Mouse (Mus musculus) WW6 (cell line): Measurements from ENCODE around the gene Scaf1.
A peak's percentile ranks its signal among the peaks of the same experiment; 100 is the strongest.

Source experiments
- DNase-seq: peaks from one replicate; pipeline ENCODE4 v3.0.0-alpha.2; 2013; ENCODE audit warnings: low read depth, low spot score

The Scaf1 gene

GRCm38 (mm10) chr7:44985595-44986191, 30.5 kb downstream of the Scaf1 start:
- DNase-seq = peak; percentile 55

- no peak for DNase-seq
These were observed 31.4 kb downstream of the Scaf1 start for GRCm38 (mm10) chr7:44984833-44985164.

GRCm38 (mm10) chr7:44983944-44984832, 32.0 kb downstream of the Scaf1 start:
- no peak for DNase-seq

- peak; percentile 58 for DNase-seq
These were observed 33.1 kb downstream of the Scaf1 start for GRCm38 (mm10) chr7:44983085-44983484.

- no peak for DNase-seq
These were observed 34.6 kb downstream of the Scaf1 start for GRCm38 (mm10) chr7:44981539-44981938.

GRCm38 (mm10) chr7:44978300-44978699, 37.9 kb downstream of the Scaf1 start:
- no peak for DNase-seq

GRCm38 (mm10) chr7:44975117-44975419, 41.1 kb downstream of the Scaf1 start:
- no peak for DNase-seq

- DNase-seq = peak; percentile 75
These were observed 41.6 kb downstream of the Scaf1 start, which contains the start of gene Cpt1c for GRCm38 (mm10) chr7:44974383-44975116. TSS of gene Cpt1c (minus strand) at chr7:44974851.

GRCm38 (mm10) chr7:44973415-44974130, 42.6 kb downstream of the Scaf1 start:
- DNase-seq = no peak

GRCm38 (mm10) chr7:44971142-44971541, 45.0 kb downstream of the Scaf1 start:
- no peak for DNase-seq

- peak; percentile 83 for DNase-seq
These were observed 45.9 kb downstream of the Scaf1 start for GRCm38 (mm10) chr7:44970231-44970691.

- no peak for DNase-seq
These were observed 49.5 kb downstream of the Scaf1 start for GRCm38 (mm10) chr7:44966638-44967037.

GRCm38 (mm10) chr7:44965975-44966374, 50.2 kb downstream of the Scaf1 start:
- DNase-seq = no peak

- no peak for DNase-seq
These were observed 51.2 kb downstream of the Scaf1 start for GRCm38 (mm10) chr7:44964990-44965389.

GRCm38 (mm10) chr7:44962831-44963230, 53.3 kb downstream of the Scaf1 start:
- no peak for DNase-seq

GRCm38 (mm10) chr7:44962337-44962736, 53.8 kb downstream of the Scaf1 start:
- DNase-seq = no peak

- DNase-seq = no peak
These were observed 55.7 kb downstream of the Scaf1 start for GRCm38 (mm10) chr7:44960512-44960910.

- no peak for DNase-seq
These were observed 56.2 kb downstream of the Scaf1 start for GRCm38 (mm10) chr7:44959874-44960511.

GRCm38 (mm10) chr7:44959281-44959680, 56.9 kb downstream of the Scaf1 start:
- no peak for DNase-seq

- DNase-seq = no peak
These were observed 58.0 kb downstream of the Scaf1 start for GRCm38 (mm10) chr7:44958208-44958607.

- no peak for DNase-seq
These were observed 58.9 kb downstream of the Scaf1 start for GRCm38 (mm10) chr7:44957183-44957835.
